Mouse (Mus musculus) midbrain, embryonic 15.5 days (tissue): ENCODE measurements around the gene Txnl4b. TPM values are rescaled to one million over a fixed set of nuclear protein-coding genes. Genes with fewer than 3 reads are reported as not detected.

ENCODE experiments used
- ATAC-seq: fragments of 200-750 bp; cut with Nextera tagmentation; replicated peaks from 2 replicates; pipeline ENCODE4 v1.8.0; 2017; ENCODE audit warnings: moderate TSS enrichment
- H3K27ac ChIP-seq: fragments of 300-500 bp; sonication (generic); 2 replicates; pipeline ENCODE4 v1.5.1; 2015; ENCODE audit warnings: mild to moderate bottlenecking, inconsistent platforms
- H3K27me3 ChIP-seq: fragments of 300-500 bp; sonication (generic); replicated peaks from 2 replicates; pipeline ENCODE4 v1.6.1; 2015; ENCODE audit warnings: inconsistent platforms
- H3K36me3 ChIP-seq: fragments of 300-500 bp; sonication (generic); replicated peaks from 2 replicates; pipeline ENCODE4 v1.6.1; 2015; ENCODE audit warnings: inconsistent platforms
- H3K4me1 ChIP-seq: fragments of 300-500 bp; sonication (generic); 2 replicates; pipeline ENCODE4 v1.6.1; 2015; ENCODE audit warnings: inconsistent platforms
- H3K4me2 ChIP-seq: fragments of 300-500 bp; sonication (generic); 2 replicates; pipeline ENCODE4 v1.6.1; 2015; ENCODE audit warnings: inconsistent platforms, mild to moderate bottlenecking, moderate library complexity
- H3K4me3 ChIP-seq: fragments of 300-500 bp; sonication (generic); 2 replicates; pipeline ENCODE4 v1.5.1; 2015; ENCODE audit warnings: mild to moderate bottlenecking, inconsistent platforms
- H3K9ac ChIP-seq: fragments of 300-500 bp; sonication (generic); 2 replicates; pipeline ENCODE4 v1.6.1; 2015; ENCODE audit warnings: mild to moderate bottlenecking, inconsistent platforms
- H3K9me3 ChIP-seq: fragments of 300-500 bp; sonication (generic); 2 replicates; pipeline ENCODE4 v1.6.1; 2016; ENCODE audit warnings: inconsistent platforms
- WGBS: fragments of 180-500 bp; shearing (Covaris S2); methylation state at CpG from one replicate; pipeline ENCODE4 v1.1.7; 2015; ENCODE audit warnings: mixed read lengths; 5-methylcytosine and 5-hydroxymethylcytosine counted together
- polyA plus RNA-seq: library from polyadenylated mRNA; unstranded; fragments of >200 nt; fragmentation: Nextera tagmentation; extraction: Ambion mirVana; gene quantifications from 2 replicates; pipeline ENCODE4 v1.2.1, GENCODE M21; 2015

Txnl4b gene
- polyA plus RNA-seq, 1 experiment from 2014 or later, result 27.5 TPM

DNA sequence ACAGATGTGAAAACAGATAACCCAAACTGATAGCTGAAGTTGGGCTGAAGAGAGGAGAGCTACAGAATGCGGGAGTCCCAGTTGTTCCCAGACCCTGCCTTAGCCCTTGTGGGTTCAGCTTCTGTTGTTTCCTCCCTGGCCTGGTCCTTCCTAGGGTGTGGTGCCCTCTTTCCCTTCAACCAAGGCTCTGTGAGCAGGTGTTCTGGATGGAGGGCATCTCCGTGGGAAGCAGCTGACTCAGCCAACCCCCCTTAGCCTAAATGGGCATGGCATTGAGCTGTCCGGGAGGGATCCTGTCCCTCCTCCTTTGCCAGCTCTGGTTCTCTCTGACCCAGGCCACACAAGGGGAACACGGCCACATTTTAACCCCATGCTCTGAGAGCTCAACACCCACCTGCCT, 10.6 kb downstream of the Txnl4b start:
- H3K9ac ChIP-seq, result no peak overlapping the region
- no peak for ATAC-seq
- H3K4me3 ChIP-seq, result no peak overlapping the region
- H3K27ac ChIP-seq, result no peak overlapping the region
- no peaks in the 10 kb centered on the region for H3K27me3 ChIP-seq
- H3K36me3 ChIP-seq, result no peaks in the 10 kb centered on the region
- H3K9me3 ChIP-seq, result no peaks in the 10 kb centered on the region
- WGBS, result 77% methylated on average over 4 of the region's 4 CpGs
- H3K4me1 ChIP-seq, result no peaks in the 10 kb centered on the region
- no peak overlapping the region for H3K4me2 ChIP-seq

DNA sequence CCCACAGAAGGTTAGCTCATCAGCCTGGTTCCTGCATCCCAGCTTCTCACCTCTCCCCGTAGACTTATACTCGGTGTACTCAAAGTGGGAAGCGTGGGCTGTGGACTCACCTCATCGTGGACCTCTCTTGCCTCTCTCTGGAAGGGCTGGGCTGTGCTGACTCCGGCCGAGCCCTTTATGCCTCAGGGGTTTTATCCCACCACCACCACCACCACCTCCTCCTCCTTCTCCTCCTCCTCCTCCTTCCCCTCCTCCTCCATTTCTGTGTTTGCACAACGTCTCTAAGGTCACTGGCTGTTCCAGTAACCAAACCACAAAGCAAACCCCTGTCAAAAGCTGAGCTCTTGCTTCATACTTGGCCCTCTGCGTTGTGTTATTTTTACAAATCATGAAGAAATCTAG, 13.2 kb downstream of the Txnl4b start, which contains the start of gene Hp:
Gene Hp (minus strand): TSS at position 273 of the 402 bp plus-strand sequence.
- Histone ChIP-seq H3K36me3 (no peaks in the 10 kb centered on the region), H3K27ac (no peak within 1 kb of the TSS), H3K4me2 (no peak within 1 kb of the TSS), H3K4me3 (no peak within 1 kb of the TSS), H3K9me3 (no peaks in the 10 kb centered on the region), H3K4me1 (no peaks in the 10 kb centered on the region), H3K27me3 (no peaks in the 10 kb centered on the region), H3K9ac (no peak within 1 kb of the TSS)
- WGBS, result 82% methylated on average over 8 of the region's 8 CpGs
- no peak for ATAC-seq

DNA sequence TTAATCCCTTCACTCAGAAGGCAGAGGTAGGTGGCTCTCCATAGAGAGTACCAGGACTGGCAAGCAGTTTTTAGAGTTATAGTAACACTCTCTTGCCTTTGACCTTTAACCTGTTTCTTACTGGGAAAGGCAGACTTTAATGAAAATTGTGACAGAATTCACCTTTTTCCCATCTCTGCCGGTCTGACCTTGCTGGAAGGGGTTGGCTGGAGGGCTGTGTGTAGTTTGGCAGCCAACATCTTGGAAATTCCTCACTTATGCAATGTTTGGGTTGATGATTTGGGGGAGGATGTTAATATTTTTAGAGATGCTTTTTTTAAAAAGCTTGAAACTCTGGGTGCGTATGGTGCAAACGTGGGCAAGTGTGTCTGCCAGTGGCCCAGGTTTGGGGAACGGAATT, 18.6 kb downstream of the Txnl4b start:
- no peak for ATAC-seq
- H3K9me3 ChIP-seq, result no peaks in the 10 kb centered on the region
- WGBS, result 89% methylated on average over 4 of the region's 4 CpGs
- no peak overlapping the region for H3K4me3 ChIP-seq
- H3K9ac ChIP-seq, result no peak overlapping the region
- H3K27ac ChIP-seq, result no peak overlapping the region
- H3K36me3 ChIP-seq, result no peaks in the 10 kb centered on the region
- no peaks in the 10 kb centered on the region for H3K27me3 ChIP-seq
- H3K4me2 ChIP-seq, result no peak overlapping the region
- no peaks in the 10 kb centered on the region for H3K4me1 ChIP-seq

DNA sequence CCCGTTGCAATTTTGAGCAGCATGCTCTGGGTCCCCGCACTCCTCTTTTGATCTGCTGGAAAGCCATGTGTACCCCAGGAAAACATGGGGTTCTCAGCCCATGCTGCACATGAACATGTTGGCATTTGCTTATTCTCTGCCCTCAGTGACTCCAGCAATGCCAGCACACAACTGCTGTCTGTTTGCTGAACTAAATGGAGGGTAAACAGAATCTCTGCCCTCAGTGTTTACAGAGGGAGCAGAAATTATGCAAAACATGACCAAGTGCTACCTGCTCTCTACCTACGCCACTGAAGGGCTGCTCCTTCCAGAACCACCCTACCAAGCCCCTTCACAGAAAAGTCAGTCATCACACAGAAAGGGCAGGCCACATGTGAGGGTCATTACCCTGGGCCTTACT, 19.1 kb downstream of the Txnl4b start:
- no peak overlapping the region for H3K27ac ChIP-seq
- WGBS, result 83% methylated on average over 3 of the region's 3 CpGs
- H3K27me3 ChIP-seq, result no peaks in the 10 kb centered on the region
- H3K4me3 ChIP-seq, result no peak overlapping the region
- H3K9me3 ChIP-seq, result no peaks in the 10 kb centered on the region
- no peak for ATAC-seq
- H3K4me1 ChIP-seq, result no peaks in the 10 kb centered on the region
- no peak overlapping the region for H3K9ac ChIP-seq
- no peaks in the 10 kb centered on the region for H3K36me3 ChIP-seq
- no peak overlapping the region for H3K4me2 ChIP-seq

DNA sequence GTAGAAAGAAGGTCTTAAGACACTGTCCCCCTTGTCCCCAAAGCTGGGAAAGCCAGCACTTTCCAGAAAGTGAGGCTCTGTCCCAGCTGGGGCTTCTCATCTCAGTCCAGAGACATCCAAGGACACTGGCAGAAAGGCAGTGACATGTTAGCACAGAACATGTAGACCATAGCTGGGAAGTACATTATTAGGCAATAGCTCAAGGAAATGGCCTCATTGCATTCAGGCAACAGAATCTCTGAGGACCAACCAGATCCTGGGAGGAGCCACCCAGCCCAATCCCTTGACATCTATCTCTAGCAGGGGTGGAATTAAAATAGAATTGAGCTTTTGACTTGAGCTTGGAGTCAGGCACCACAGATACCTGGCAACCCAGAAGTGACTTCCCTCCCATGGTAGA, 20.0 kb downstream of the Txnl4b start:
- H3K9ac ChIP-seq, result no peak overlapping the region
- no peak for ATAC-seq

DNA sequence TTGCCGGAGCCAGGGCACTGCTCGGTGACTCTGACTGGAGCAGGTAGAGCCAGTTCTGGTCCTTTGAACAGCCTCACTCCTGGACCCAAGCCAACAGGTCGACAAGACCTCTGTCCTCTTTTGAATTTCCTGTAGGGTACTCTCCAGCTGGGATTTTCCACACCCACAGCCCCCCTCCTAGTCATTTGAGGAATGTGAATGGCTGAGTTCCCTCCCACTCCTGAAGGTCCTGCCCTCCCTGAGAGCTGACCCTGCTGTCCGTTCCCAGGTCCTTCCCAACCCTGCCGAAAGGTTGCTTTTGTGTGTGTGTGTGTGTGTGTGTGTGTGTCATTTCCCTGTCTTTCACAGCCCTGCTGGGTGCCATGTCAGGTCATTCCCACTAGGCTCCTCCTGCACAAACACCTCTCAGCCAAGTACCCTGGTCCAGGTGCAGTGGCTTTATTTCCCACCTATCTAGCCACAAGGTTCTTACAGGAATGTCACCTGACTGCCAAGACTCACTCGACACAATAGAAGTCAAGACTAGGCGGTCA, 21.3 kb downstream of the Txnl4b start:
- Histone ChIP-seq H3K27me3 (no peaks in the 10 kb centered on the region), H3K9ac (no peak overlapping the region), H3K4me2 (no peak overlapping the region), H3K9me3 (no peaks in the 10 kb centered on the region), H3K27ac (no peak overlapping the region), H3K36me3 (no peaks in the 10 kb centered on the region), H3K4me3 (no peak overlapping the region), H3K4me1 (no peaks in the 10 kb centered on the region)
- WGBS, result 67% methylated on average over 7 of the region's 7 CpGs
- no peak for ATAC-seq

More for the DNA sequence above, 20.0 kb downstream of the Txnl4b start:
- H3K9me3 ChIP-seq, result no peaks in the 10 kb centered on the region
- no peak overlapping the region for H3K27ac ChIP-seq
- H3K4me1 ChIP-seq, result no peaks in the 10 kb centered on the region
- H3K4me2 ChIP-seq, result no peak overlapping the region
- no peak overlapping the region for H3K4me3 ChIP-seq
- H3K27me3 ChIP-seq, result no peaks in the 10 kb centered on the region
- no peaks in the 10 kb centered on the region for H3K36me3 ChIP-seq

DNA sequence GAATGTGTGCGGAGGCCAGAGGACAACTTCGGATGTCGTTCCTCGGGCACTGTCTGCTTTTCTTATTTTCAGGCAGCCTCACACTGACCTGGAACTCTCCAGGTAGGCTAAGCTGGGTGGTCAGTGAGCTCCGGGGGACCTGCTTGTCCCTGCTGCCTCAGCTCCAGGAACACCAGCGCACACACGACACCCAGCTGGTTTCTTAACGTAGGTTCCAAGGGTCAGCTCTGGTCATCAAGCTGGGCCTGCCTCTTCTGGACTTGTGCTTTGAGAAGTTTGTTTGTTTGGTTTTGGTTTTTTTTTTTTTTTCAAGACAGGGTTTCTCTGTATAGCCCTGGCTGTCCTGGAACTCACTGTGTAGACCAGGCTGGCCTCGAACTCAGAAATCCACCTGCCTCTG, 25.2 kb downstream of the Txnl4b start:
- WGBS, result 89% methylated on average over 9 of the region's 9 CpGs

DNA sequence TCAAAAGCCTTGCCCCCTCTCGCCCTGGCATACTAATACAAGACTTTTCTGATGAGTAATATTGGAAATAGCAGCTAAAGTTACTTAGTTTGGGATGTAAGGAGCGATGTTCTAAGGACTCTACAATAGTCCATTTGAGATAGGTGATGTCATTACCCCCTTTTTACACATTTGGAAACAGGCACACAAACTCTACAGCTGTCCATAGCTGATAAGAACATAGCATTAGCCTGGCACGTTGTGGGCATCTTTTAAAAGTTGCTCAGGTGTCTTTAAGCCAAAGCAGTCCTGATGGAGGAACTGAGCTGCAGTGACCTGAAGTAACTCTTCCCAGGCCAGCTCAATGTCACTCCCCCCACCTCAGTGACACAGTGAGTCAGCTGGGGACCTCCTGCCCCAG, 25.7 kb downstream of the Txnl4b start:
- Histone ChIP-seq H3K4me1 (no peaks in the 10 kb centered on the region), H3K9me3 (no peaks in the 10 kb centered on the region), H3K4me3 (no peak overlapping the region), H3K27ac (no peak overlapping the region), H3K36me3 (no peaks in the 10 kb centered on the region), H3K4me2 (no peak overlapping the region), H3K9ac (no peak overlapping the region), H3K27me3 (no peaks in the 10 kb centered on the region)
- WGBS, result 87% methylated on average over 3 of the region's 3 CpGs
- ATAC-seq, result no peak

More for the DNA sequence above, 25.2 kb downstream of the Txnl4b start:
- H3K36me3 ChIP-seq, result no peaks in the 10 kb centered on the region
- H3K9ac ChIP-seq, result no peak overlapping the region
- no peaks in the 10 kb centered on the region for H3K4me1 ChIP-seq
- H3K27ac ChIP-seq, result no peak overlapping the region
- no peak for ATAC-seq
- H3K27me3 ChIP-seq, result no peaks in the 10 kb centered on the region
- H3K4me3 ChIP-seq, result no peak overlapping the region
- no peaks in the 10 kb centered on the region for H3K9me3 ChIP-seq
- no peak overlapping the region for H3K4me2 ChIP-seq

DNA sequence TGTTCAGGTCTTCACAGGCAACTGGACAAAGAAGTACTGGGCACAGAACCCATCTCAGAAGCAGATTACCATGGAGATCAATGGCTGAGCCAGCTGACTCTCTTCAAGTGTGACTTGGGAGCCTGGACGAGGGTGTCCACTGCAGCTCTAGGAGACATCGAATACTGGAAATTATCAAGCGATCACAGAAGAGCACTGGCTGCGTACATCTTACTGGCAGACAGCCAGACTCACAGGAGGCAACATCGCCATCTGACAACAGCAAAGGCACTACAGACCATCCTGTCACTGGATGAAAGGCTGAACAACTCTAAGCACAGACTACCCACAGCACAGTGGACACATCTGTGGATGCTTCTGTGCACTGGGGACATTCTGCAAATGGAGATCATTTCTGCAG, 26.5 kb downstream of the Txnl4b start:
- no peaks in the 10 kb centered on the region for H3K9me3 ChIP-seq
- H3K4me3 ChIP-seq, result no peak overlapping the region
- no peak overlapping the region for H3K4me2 ChIP-seq
- H3K27me3 ChIP-seq, result no peaks in the 10 kb centered on the region
- no peaks in the 10 kb centered on the region for H3K4me1 ChIP-seq
- 87% methylated on average over 5 of the region's 5 CpGs for WGBS
- H3K36me3 ChIP-seq, result no peaks in the 10 kb centered on the region
- no peak for ATAC-seq
- no peak overlapping the region for H3K9ac ChIP-seq
- no peak overlapping the region for H3K27ac ChIP-seq

DNA sequence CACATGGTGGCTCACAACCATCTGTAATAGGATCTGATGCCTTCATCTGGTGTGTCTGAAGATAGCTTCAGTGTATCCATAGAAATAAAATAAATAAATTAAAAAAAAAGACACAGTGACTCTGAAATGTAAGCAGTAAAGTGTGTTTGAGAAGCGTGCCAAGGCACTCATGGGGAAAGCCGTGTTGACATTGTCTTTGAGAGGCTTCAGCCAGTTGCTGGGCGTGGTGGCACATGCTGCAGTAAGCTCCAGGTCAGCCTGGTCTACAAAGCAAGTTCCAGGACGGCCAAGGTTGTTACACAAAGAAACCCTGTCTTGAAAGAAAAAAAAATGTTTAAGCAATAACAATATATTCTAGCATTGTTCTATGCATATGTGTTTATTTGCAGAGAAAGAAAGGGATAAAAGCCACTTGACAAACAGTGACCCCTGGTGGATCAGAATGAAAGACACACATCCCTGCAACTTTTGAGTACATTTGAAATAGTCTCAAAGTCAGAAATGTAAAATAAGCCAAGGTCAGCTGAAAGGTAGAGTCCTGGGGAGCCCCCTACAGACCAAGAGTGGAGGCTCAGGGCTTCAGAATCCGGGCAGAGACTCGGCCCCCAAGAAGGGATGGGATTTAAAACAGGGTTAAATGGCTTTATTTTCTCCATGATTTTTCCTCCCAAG, 27.6 kb downstream of the Txnl4b start:
- H3K4me1 ChIP-seq, result no peaks in the 10 kb centered on the region
- 81% methylated on average over 6 of the region's 6 CpGs for WGBS
- H3K36me3 ChIP-seq, result no peaks in the 10 kb centered on the region
- H3K4me2 ChIP-seq, result no peak overlapping the region
- no peak overlapping the region for H3K4me3 ChIP-seq
- H3K27ac ChIP-seq, result no peak overlapping the region
- no peak for ATAC-seq
- no peaks in the 10 kb centered on the region for H3K9me3 ChIP-seq
- H3K9ac ChIP-seq, result no peak overlapping the region
- H3K27me3 ChIP-seq, result no peaks in the 10 kb centered on the region

DNA sequence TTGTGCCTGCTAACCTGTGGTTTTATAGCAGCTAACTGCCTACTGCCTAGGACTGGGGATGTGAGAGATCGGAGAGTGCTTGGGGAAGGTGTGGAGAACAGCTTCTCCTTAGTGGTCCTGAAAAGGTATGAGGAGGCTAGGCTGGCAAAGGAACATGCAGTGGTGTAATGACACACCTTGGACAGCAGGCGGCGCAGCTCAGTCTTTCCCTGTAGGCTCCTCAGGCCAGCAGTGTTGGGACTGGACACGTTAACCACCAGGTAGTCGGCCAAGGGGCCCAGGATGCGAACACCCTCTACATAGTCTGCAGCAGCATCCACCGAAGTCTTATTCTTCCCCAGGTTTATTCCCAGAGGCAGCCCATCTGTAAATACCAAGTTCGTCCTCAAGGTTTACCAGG, 30.2 kb downstream of the Txnl4b start:
- no peaks in the 10 kb centered on the region for H3K9me3 ChIP-seq
- H3K27ac ChIP-seq, result no peak overlapping the region
- 0 out of 2 replicates have a peak, but pooled peaks cover 4% of the 10 kb centered on the region for H3K36me3 ChIP-seq
- WGBS, result 47% methylated on average over 8 of the region's 8 CpGs
- no peak for ATAC-seq
- H3K4me3 ChIP-seq, result no peak overlapping the region
- no peaks in the 10 kb centered on the region for H3K27me3 ChIP-seq
- no peak overlapping the region for H3K4me2 ChIP-seq
- no peak overlapping the region for H3K9ac ChIP-seq
- H3K4me1 ChIP-seq, result no peaks in the 10 kb centered on the region

DNA sequence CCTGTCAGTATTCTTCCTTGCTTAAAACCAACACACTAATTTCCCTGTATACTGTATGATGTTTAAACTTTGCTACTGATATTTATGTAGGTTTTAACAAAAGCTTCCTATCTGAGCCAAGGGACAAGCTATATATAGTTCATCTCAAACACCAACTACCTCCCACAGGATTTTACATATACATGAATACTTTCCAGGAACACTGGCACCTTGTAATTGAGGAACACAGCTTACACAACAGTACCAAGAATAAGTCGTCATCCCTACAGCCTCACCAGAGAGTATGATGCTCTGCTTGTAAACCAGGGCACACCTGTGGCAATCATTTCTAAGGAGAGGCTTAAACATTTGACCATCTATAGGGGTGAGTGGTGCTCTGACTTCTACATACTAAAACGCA, 41.0 kb downstream of the Txnl4b start:
- WGBS, result 85% methylated on average over 2 of the region's 2 CpGs
- no peaks in the 10 kb centered on the region for H3K27me3 ChIP-seq
- H3K9ac ChIP-seq, result no peak overlapping the region
- H3K36me3 ChIP-seq, result 0 out of 2 replicates have a peak, but pooled peaks cover 7% of the 10 kb centered on the region
- no peak overlapping the region for H3K4me3 ChIP-seq
- ATAC-seq, result no peak
- no peak overlapping the region for H3K27ac ChIP-seq
- peaks cover 15% of the 10 kb centered on the region for H3K4me1 ChIP-seq
- no peaks in the 10 kb centered on the region for H3K9me3 ChIP-seq
- no peak overlapping the region for H3K4me2 ChIP-seq

DNA sequence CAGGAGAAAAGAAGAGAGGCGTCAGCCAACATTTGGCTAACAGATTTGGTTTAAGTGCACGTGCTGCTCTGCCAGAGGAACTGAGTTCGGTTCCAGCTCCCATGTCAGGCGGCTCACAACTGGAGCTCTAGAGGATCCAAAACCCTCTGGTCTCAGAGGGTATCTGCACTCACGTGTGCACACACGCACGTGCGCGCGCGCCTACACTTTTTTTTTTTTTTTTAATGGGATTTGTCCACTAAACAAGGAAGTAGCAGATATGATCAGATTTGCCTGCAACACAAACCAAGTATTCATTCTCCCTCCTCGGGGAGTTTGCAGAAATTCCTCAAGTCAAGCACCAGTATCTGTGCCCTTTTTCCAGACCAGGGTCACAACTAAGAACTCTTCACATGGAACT, 42.0 kb downstream of the Txnl4b start:
- Histone ChIP-seq H3K27me3 (no peaks in the 10 kb centered on the region), H3K36me3 (0 out of 2 replicates have a peak, but pooled peaks cover 7% of the 10 kb centered on the region), H3K9me3 (no peaks in the 10 kb centered on the region), H3K4me2 (peak overlapping the region; percentile 75), H3K4me3 (peak overlapping the region; percentile 55), H3K4me1 (peaks cover 15% of the 10 kb centered on the region), H3K27ac (peak overlapping the region; percentile 94), H3K9ac (peak overlapping the region; percentile 49; the same call in 1 of the 2 replicates)
- 12% methylated on average over 12 of the region's 12 CpGs for WGBS
- no peak for ATAC-seq
